Mouse (Mus musculus): ENCODE measurements at regions not wholly inside any gene's neighbourhood (a gene's known extent, or its start where the extent isn't known, plus 50 kb on each side); places are given as distances from the start of the nearest gene placed in this dataset.

DNA sequence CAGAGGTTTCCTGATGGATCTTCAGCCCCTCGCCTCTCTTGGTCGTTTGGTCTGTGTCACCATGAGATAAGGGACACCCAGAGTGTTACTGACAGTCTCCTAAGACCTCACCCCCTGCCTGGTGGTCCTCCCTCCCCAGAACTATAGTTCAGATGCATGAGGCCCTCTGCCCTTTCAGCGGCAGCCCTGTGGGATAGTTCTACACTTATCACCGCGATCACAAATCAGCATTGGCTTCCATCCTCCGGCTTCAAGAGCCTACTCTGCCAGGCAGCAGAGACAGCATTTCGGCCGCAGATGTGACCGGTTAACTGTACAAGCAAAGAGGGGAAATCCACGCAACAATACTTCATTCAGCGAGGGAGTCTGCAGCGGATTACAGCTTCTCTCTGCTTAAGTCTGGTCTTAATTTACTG lies 193.8 kb upstream of the Adgrl2 start:
- DNase-seq (ENCODE audit: low read depth in 2 of 2, low spot score in 2 of 2), result no peak

DNA sequence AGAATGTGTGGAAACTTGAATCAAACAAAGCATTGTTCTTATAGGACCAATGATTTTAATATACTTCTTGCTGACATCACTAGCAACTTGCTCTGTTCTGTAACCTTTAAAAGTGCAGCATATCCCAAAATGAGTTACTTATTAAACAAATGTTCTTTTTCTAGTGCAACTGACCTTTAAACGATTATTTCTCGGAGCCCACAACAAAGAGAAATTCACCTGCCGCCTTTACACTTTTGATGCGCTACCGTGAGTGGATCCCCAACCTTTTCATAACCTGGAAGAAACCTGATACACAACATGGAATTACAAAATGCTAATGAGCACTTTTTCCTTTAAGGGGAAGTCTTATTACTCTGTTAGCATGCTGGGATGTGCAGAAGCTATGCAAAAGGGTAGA lies 191.7 kb upstream of the Adgrl2 start:
- DNase-seq (ENCODE audit: low read depth in 2 of 2, low spot score in 2 of 2), result no peak

DNA sequence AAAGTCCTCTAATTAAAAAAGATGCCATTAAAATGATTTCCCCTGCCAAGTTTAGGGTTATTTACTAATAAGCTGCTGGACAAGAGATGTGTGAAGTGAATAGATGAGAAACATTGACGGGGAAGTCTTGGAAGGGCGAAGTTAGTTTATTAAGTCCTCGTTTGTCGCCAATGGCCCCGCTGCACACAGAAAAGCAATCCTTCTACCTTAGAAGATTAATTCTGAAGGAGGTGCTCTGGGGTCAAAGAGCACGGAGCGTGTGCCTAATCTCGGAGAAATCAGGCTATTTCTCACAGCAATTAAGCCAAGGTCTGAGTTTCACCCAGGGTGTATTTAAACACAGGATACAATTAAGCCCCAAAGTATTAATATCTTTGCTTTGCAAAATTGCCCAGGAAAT lies 189.8 kb upstream of the Adgrl2 start:
- DNase-seq (ENCODE audit: low read depth in 2 of 2, low spot score in 2 of 2), result no peak

DNA sequence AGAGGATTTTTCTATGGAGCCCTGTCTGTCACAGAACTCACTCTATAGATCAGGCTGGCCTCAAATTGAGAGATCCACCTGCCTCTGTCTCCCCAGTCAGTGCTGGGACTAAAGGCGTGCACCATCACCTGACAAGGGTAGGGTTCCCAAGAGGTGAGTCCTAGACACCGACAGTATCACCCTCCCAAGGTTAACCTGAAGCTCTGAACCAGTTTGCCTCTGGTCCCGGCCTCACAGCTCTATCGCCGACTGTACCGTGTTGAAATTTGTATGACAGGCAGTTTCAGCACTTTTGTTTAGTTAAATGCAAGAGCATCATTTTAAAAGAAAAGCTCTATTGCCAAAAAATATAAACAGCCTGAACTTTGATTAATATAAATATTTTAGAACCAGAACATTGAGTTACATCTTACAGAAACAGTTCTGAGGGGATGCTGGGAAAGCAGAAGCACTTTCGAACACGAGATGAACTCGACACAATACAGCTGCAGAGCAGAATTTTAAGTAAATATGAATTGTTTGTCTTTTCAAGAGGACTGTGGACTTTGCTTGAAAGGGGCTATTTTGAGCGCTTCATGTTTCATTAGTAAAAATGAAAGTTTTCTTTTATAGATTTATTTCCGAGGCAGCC lies 189.2 kb upstream of the Adgrl2 start:
- no peak for DNase-seq (ENCODE audit: low read depth in 2 of 2, low spot score in 2 of 2)

DNA sequence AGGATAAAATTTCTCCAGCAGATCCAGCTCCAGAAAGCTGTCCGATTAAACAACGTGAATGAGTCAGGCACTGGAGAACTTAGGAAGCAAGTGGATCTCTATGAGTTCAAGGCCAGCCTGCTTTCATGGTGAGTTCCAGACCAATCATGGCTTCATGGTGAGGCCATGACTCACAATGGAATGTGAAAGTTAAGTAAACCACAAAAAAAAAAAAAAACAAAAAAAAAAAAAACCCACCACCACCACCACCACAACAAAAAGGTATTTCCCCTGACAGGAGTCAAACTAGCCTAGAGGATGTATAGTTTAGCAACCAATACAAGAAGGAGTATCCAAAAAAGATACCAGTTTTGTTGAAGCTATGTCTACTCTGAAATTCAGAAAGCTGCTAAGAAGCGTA lies 188.5 kb upstream of the Adgrl2 start:
- no peak for DNase-seq (ENCODE audit: low read depth in 2 of 2, low spot score in 2 of 2)

- DNase-seq (ENCODE audit: low read depth in 2 of 2, low spot score in 2 of 2), result no peak
These were observed 184.5 kb upstream of the Adgrl2 start for GRCm38 (mm10) chr3:149174689-149175390.

DNA sequence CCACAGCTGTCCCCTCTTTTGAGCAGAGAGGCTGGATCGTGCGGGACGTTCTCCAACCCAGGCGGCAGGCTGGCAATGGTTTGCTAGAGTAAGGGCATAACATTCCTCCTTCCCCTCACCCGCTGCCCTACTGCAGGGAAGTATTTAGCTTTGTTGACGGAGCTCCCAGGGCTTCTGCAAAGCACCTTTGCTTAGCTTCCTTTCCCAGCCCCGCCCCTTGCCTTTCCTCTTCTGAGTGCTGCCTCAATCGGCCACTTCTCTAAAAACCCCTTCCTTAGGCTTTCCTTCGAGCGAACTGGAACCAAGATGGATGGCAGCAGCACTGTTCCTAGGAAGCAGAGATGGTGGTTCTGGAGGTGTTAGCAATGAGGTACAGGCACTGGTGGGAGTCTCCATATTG lies 183.2 kb upstream of the Adgrl2 start:
- no peak for DNase-seq (ENCODE audit: low read depth in 2 of 2, low spot score in 2 of 2)

DNA sequence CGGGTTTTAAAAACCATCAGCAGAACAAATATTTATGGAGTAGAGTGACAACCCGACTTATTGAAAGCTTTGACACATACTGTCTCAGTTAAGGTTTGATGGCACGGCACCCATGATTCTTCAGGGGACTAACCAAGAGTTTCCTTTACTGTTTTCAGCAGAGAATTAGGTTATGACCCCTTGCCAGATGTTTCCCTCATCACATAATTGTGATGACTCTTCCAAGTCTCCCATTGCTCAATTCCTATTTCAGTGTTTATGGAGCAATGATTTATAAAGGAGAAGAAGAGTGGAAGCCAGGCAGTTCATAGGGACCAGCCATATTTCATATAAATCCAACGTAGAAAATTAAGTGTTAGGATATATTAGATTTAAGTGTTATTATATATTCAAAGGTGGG lies 181.4 kb upstream of the Adgrl2 start:
- DNase-seq (ENCODE audit: low read depth in 2 of 2, low spot score in 2 of 2), result no peak

DNA sequence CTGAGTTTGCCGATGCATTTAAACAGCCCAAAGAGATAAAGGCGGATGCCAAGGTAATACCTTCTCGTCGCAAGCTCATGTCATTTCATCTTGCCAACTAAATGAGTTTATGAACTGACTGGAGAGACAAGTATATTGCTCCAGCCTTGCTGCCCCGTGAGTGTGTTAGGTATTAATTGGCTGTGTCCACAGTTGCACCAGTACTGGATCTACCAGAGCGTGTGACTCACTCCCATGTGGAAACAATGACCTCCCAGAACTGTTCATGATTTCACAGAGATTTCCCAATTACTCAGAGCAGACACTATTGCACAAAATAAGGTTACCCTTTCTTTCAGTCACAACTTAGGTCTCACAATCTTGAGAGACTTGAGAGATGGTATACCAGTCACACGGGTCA lies 179.8 kb upstream of the Adgrl2 start:
- DNase-seq (ENCODE audit: low read depth in 2 of 2, low spot score in 2 of 2), result no peak

DNA sequence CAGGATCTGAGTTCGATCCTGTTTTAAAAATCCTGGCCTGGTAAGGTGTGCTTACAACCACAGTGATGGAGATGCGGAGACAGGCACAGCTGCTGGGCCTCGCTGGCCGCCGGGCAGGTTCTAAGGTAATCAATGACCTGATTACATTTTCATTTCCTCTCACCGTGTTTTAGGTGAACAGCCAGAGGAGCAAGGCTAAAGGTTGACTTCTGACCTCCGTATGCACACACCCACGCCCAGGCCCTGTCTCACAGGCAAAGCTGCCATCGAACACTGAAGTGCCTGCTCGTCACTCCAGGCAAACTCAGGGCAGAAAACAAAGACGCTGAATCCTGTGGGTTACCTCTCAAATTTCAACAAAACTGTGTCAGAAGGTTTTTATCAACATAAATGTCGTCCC lies 179.1 kb upstream of the Adgrl2 start:
- DNase-seq (ENCODE audit: low read depth in 2 of 2, low spot score in 2 of 2), result no peak

GRCm38 (mm10) chr3:149167997-149168396 lies 177.6 kb upstream of the Adgrl2 start:
- no peak for DNase-seq (ENCODE audit: low read depth in 2 of 2, low spot score in 2 of 2)

DNA sequence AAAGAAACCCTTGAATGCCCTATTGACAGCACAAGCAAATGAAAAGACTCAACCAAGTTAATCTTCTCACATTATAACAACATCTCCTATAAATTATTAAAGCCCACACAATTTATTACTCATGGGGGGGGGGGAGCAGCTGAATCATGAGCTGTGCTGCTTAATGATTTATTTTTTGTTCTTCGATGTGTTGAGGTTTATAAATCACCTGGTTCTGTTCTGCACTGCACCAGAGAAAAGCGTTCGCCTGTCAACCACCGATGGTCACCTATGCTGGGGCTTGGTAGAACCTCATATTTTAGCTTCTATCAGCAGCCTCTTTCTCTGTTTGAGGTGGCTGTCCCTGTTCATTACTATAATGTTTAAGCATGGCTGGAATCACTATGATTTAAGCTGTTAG lies 174.4 kb upstream of the Adgrl2 start:
- no peak for DNase-seq (ENCODE audit: low read depth in 2 of 2, low spot score in 2 of 2)

GRCm38 (mm10) chr3:149163591-149163990 lies 173.2 kb upstream of the Adgrl2 start:
- no peak for DNase-seq (ENCODE audit: low read depth in 2 of 2, low spot score in 2 of 2)

- DNase-seq (ENCODE audit: low read depth in 2 of 2, low spot score in 2 of 2), result no peak
These were observed 170.5 kb upstream of the Adgrl2 start for GRCm38 (mm10) chr3:149160833-149161232.

GRCm38 (mm10) chr3:149157381-149157780 lies 167.0 kb upstream of the Adgrl2 start:
- no peak for DNase-seq (ENCODE audit: low read depth in 2 of 2, low spot score in 2 of 2)

GRCm38 (mm10) chr3:149152312-149152711 lies 162.0 kb upstream of the Adgrl2 start:
- no peak for DNase-seq (ENCODE audit: low read depth in 2 of 2, low spot score in 2 of 2)

DNA sequence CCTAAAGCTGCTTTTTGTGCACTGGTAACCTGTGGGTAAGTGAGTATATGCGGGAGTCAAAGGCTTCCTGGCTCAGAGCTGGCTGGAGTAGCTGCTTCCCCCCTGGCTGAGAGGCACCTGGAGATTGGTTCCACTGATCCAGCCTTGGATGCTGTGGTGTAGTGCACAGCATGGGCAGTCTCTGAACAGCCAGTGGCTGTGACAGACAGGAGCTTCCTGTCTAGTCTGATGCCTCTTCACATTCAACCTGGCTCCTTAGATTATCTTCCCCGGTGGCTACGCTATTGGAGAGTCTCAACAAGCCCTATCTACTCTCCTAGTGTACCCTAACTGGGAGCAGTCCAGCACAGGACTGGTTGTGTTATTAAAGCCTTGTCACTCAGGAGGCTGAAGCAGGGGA lies 160.4 kb upstream of the Adgrl2 start:
- DNase-seq (ENCODE audit: low read depth in 2 of 2, low spot score in 2 of 2), result no peak

- no peak for DNase-seq (ENCODE audit: low read depth in 2 of 2, low spot score in 2 of 2)
These were observed 158.3 kb upstream of the Adgrl2 start for GRCm38 (mm10) chr3:149148608-149149007.

DNA sequence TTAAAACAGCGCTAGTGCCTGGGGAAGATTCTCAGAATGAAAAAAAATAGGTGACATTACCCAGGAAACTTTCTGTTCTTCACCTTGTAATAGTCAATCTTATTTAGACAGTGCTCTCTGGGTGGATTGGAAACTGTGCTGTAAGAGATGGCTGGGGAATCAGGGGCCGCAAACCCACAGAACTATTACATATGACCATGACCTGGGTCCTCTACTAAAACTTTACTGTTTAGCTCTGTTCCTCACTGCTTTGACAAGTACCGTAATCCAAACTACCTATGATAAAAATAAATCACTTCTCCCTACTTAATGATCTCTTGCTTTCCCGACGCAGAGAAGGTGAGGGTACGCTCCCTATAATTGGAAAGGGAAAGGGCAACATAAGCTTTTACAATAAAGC lies 157.6 kb upstream of the Adgrl2 start:
- DNase-seq (ENCODE audit: low read depth in 2 of 2, low spot score in 2 of 2), result no peak

DNA sequence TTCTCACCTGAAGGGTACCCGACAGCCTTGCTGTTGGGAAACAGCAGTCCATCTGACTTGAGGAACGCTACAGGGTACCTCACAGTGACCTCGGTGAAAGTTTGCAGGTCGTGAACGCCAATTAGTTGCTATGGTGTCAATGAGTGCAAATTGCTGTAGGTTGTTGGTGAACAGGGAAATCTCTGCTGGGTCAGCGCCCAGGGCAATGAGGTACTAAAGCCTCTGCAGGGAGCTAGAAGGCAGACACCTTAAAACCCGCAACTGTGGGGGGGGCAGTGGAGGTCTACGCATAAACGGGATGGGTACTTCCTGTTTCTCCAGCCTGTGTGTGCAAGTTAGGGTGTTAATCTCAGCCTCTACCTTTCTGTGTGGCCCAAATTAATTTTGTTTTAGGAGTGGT lies 156.3 kb upstream of the Adgrl2 start:
- DNase-seq (ENCODE audit: low read depth in 2 of 2, low spot score in 2 of 2), result no peak

DNA sequence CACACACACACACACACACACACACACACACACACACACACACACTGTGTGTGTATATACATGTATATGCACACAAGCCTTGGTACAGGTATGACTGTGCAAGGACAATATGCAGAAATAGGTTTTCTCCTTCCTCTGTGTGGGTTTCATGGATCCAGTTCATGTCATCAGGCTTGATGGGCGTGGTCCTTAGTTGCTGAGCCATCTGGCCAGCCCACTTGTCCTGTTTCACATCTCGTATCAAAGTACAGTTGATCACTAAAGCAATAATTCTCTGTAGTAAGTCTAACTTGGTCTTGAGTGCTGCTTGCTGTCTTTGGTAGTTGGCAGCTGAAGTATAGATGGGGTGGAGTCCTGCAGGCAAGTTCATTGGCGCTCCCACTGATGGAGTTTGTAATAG lies 150.1 kb upstream of the Adgrl2 start:
- no peak for DNase-seq (ENCODE audit: low read depth in 2 of 2, low spot score in 2 of 2)

DNA sequence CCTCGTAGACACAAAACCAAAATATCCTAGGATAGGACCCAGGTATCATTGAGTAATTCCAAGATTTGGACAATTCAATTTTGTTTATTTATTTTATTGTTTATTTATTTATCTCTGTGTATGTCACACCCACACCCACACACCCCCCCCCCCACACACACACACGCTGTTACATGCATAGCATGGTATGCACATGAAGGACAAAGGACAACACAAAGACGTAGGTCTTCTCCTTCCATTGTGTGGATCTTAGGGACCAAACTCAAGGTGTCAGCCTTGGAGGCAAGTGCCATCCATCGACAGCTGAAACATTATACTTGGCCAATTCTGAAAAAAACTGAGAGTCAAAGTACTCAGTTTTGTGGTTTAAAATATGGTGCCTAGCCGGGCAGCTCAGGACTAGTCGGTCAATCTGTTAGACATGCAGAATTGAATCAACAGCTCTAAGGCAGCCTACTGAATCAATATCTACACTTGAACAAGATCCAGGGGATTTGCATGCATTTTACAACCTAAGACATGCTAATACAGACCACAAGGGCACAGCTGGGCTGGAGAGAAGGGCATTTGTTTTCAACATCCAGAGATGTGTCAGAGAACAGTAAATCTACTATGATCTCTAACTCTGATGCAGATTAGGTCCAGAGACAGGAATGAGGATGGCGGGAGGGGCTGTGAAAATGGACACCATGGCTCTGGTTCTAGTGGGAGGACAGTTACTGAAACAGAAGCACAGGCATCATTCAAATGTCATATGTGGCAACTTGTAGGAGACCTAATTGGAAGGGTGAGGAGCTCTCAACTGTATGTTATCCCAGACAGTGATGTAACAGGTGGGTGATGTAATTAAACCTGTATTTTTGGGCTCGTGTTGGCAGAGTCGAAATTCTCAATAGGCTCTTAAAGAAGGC lies 143.9 kb upstream of the Adgrl2 start:
- no peak for DNase-seq (ENCODE audit: low read depth in 2 of 2, low spot score in 2 of 2)

All from CD8-positive naive resting alpha-beta T cell, adult 2 months (primary cell).